Mouse (Mus musculus) megakaryocyte, embryonic 14.5 days (primary cell): Measurements from ENCODE around the gene Nfxl1.

ENCODE experiments used
- FLI1 ChIP-seq: IDR thresholded peaks from 2 replicates; pipeline ENCODE4 v1.6.1; 2012; ENCODE audit warnings: low read length, inconsistent platforms, mixed read lengths
- GATA1 ChIP-seq: IDR thresholded peaks from 3 replicates; pipeline ENCODE4 v1.6.1; 2012; ENCODE audit warnings: mixed read lengths, low read length, inconsistent platforms, borderline replicate concordance

GRCm38 (mm10) chr5:72560976-72561628 lies 1.6 kb upstream of the Nfxl1 start:
- TF ChIP-seq GATA1: no peak
- no peak for TF ChIP-seq FLI1
